Comparison of ENCODE assay signal across 12 mouse cellular contexts in the genomic region with DNA sequence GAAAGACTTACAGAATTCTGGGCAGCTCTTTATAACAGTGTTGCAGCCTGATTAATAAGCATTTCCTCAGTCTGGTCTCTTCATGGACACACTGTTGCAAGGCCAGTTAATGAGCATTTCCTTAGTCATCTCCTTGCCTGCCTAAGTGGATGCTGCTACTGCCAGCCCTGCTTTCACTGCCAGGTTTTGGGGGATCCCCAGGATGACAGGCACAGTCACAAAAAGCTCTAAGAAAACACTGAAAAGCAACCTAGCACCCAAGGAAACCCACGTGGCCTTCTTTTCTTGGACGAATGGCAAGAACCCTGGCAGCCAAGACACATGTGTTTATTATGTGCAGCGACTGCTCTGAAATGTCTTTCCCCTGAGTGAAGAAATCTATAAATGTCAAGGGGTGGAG. TPM values are rescaled to one million over a fixed set of nuclear protein-coding genes. Genes with fewer than 3 reads are reported as not detected.
DNase-seq lines count a peak whose midpoint lies in the region; ATAC-seq and TF ChIP-seq lines count a peak whose summit lies in the region.
"Had no signal": no experiment of that assay in that cellular context is flagged by ENCODE, and none has a peak within 500 bp of the region (broad histone marks: within the 10 kb centered on the region; RNA-seq: fewer than 3 reads in every experiment).

No protein-coding gene starts in this region.

- peak; percentile 56 for ATAC-seq in forebrain, postnatal 0 days
- no peak for ATAC-seq in monocyte, adult 5-6 weeks (replicated peaks; ENCODE audit: insufficient number of reproducible peaks, low FRiP score, low TSS enrichment, poor library complexity, severe bottlenecking)
- ATAC-seq: activated CD4-positive, CD25-positive, alpha-beta regulatory T cell, adult 4 months; midbrain, embryonic 16.5 days had no signal

- H3K27ac ChIP-seq in forebrain, postnatal 0 days (ENCODE audit: low read depth, low read length): no peak overlapping the region
- H3K27ac ChIP-seq: limb, embryonic 12.5 days had no signal

- no peak overlapping the region for H3K9ac ChIP-seq in forebrain, postnatal 0 days
- H3K9ac ChIP-seq: limb, embryonic 12.5 days had no signal

- TF ChIP-seq CTCF in lung, adult 2 months (IDR thresholded peaks at IDR 0.05; ENCODE audit: insufficient read depth, low read length): no peak
- TF ChIP-seq CTCF in forebrain, postnatal 0 days (IDR thresholded peaks at IDR 0.05; ENCODE audit: low read depth): no peak

- H3K27me3 ChIP-seq in forebrain, postnatal 0 days (ENCODE audit: insufficient read depth, low read length): no peaks in the 10 kb centered on the region

- peak; percentile 26 to 50 for DNase-seq in frontal cortex, postnatal 10 days (ENCODE audit: low spot score in 2 of 2)
- DNase-seq in frontal cortex, postnatal 25 days (ENCODE audit: low spot score in 2 of 2): no peak
- peak; percentile 7 to 36 for DNase-seq in lung, adult 18-20 months
- DNase-seq in lung, adult 2 months: no peak
- peak; percentile 63 for DNase-seq in forebrain, postnatal 0 days
- peak; percentile 40 for DNase-seq in lung, postnatal 36 days
- no peak for DNase-seq in kidney, adult 11 months
- DNase-seq: cerebellum, postnatal 25 days had no signal

- no peak overlapping the region for H3K4me3 ChIP-seq in lung, adult 2 months (replicated peaks; ENCODE audit: extremely low read depth, low read depth, low read length)
- no peak overlapping the region for H3K4me3 ChIP-seq in forebrain, postnatal 0 days (ENCODE audit: low read depth, low read length)
- H3K4me3 ChIP-seq: limb, embryonic 12.5 days had no signal

- TF ChIP-seq POLR2A in lung, adult 2 months (IDR thresholded peaks at IDR 0.05; ENCODE audit: borderline replicate concordance, extremely low read depth, low read depth, low read length): no peak

- H3K4me2 ChIP-seq in forebrain, postnatal 0 days (ENCODE audit: low read depth): no peak overlapping the region
- H3K4me2 ChIP-seq: limb, embryonic 12.5 days had no signal

- 28% methylated on average over 3 of the region's 3 CpGs for WGBS in lung, adult 2 months
- 26% methylated on average over 3 of the region's 3 CpGs for WGBS in forebrain, postnatal 0 days

- H3K9me3 ChIP-seq in forebrain, postnatal 0 days (ENCODE audit: low read length): no peaks in the 10 kb centered on the region
- H3K9me3 ChIP-seq: limb, embryonic 12.5 days had no signal

- peaks cover 6% of the 10 kb centered on the region for H3K4me1 ChIP-seq in lung, adult 2 months (ENCODE audit: control insufficient read depth, insufficient read depth, low read length)
- H3K4me1 ChIP-seq in forebrain, postnatal 0 days (ENCODE audit: insufficient read depth): no peaks in the 10 kb centered on the region

- no peaks in the 10 kb centered on the region for H3K36me3 ChIP-seq in forebrain, postnatal 0 days (ENCODE audit: insufficient read depth)
- H3K36me3 ChIP-seq: limb, embryonic 12.5 days had no signal

RNA-seq across cellular contexts. Expression of gene Thsd4, which starts 41.8 kb away (rescaled TPM):
- 27.2 and 28.1 TPM in 2 replicates for polyA plus RNA-seq in lung, adult 2 months (2012; rRNA removed)
- total RNA-seq in forebrain, postnatal 0 days (2014; rRNA removed): 9.2 and 14.2 TPM in 2 replicates
- 2.2 and 3.5 TPM in 2 replicates for polyA plus RNA-seq in forebrain, postnatal 0 days (2015; fragmentation: Nextera tagmentation; extraction: Ambion mirVana)
- 0.21 TPM in 1 of 3 replicates, not detected in the others for total RNA-seq in monocyte, adult 5-6 weeks (2017)
- polyA plus RNA-seq: activated CD4-positive, CD25-positive, alpha-beta regulatory T cell, adult 4 months had no signal

Comparison
In these comparisons a context has a peak if more than half of its experiments do, and no peak if none do; other contexts are left out.
1. DNase-seq: peak in frontal cortex, postnatal 10 days (2 of 2), lung, adult 18-20 months (2 of 2), forebrain, postnatal 0 days (single experiment) and lung, postnatal 36 days (single experiment); none in frontal cortex, postnatal 25 days (0 of 2), lung, adult 2 months (single experiment) and kidney, adult 11 months (single experiment).